Mouse (Mus musculus) embryo, embryonic 11.5 days (tissue): ENCODE results near the gene Acvr2b.

ENCODE experiments used
- DNase-seq: peaks from one replicate; pipeline ENCODE4 v3.0.0-alpha.2; 2012; ENCODE audit warnings: low read depth, low spot score

Acvr2b gene

GRCm38 (mm10) chr9:119473011-119473410 lies 71.1 kb downstream of the Acvr2b start:
- DNase-seq = no peak

DNA sequence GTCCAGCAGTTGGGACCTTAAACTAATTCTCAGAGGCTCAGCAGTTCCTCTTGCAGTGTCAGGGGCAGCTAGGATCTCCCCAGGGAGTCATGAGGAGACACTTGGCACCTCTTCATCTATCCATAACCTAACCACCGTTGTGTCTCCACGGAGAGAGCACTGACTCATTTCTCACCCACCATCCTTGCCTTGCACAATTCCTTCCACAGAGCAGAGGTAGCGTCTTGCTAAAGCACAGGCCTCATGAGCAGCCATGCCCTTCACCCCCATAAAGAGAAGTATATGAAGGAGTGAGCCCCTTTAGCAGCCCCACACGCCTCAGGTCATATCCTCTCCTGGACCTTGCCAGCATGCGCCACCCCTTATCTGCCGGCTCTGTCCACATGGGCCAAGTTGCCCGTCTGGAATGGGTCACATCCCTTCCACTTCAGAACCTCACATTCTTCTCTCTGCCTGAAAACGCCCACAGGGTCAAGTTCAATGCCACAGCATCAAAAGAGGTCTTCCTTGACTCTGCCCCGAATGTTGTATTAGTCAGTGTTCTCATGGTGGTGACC lies 71.8 kb downstream of the Acvr2b start:
- DNase-seq = no peak

DNA sequence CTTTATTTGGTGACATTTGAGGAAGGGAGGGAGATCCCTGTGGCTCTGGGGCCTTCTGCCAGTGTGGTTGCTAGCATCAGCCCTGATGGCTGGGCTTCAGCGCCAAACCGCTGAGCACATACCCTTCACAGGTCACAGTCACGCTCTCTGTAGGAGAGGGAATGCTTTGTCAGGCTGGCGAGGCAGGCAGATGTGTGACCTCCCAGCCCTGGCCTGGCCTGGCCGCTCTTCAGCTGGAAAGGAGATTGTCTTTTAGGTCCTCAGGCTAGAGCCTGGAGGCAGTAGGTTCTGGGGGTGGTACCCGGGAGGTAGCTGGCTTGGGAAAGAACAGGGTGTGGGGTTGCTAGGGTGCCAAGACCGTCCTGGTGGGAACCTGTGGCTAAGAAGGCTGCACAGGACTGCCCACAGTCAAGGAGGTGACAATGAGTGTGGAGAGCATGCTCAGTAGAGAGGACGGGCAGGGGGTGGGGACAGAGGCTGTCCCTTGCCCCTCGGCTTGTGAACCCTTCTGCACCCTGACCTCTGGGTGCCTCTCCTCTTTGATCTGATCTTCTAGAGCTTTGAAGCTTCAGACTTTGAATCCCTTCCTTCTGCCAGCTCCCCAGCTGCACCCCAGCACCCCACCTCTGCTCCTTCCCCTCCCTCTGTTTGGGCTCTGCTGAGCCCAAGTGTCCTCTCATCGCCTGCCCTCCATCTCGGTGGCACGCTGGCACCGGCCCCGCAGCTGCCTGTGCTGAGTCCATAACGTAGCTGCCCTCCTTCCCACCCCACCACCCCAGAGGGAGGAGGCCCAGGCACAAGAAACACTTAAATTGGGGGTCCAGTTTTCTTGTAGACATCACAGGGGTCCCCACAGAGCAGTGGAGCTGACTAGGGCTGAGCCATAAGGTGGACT lies 73.0 kb downstream of the Acvr2b start:
- DNase-seq = no peak

DNA sequence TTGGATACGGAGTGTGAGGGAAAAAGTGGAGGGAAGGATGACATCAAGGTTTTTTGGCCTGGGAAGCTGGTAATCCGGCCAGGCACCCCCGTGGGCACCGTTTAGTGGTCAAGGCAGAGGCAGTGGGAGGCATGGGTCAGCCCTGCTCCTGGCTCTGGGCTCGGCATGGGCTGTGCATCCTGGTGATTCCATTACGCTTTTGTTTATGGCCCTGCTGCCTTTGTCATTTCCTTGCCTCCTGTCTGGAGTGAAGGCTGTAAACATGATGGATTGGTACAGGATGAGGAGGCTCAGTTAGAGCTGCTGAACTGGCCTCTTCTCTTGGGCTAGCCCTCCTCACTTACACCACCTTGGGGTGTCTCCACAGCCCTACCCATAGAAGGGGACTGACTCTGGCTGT lies 75.8 kb downstream of the Acvr2b start:
- no peak for DNase-seq

GRCm38 (mm10) chr9:119478345-119478744 lies 76.4 kb downstream of the Acvr2b start:
- no peak for DNase-seq

- DNase-seq = no peak
Measured at GRCm38 (mm10) chr9:119479297-119479696, 77.4 kb downstream of the Acvr2b start.

DNA sequence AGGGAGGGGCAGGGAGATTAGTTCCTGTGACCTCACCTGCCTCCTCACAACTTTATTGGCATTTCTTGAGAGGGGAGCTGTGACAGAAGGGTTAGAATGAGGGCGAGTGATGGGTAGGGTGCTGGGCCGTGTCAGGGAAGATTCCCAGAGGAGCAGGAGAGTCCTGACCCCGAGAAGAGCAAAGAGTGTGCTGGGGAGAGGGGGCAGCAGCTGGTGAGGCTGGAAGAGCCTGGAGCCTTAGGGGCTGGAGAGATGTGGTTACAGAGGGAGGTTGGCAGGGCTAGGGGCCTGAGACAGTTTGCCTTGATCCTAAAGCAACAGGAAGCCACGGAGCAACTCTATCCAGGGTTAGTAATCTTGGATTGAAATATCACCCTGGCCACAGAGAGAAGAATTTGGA lies 79.7 kb downstream of the Acvr2b start:
- no peak for DNase-seq

DNA sequence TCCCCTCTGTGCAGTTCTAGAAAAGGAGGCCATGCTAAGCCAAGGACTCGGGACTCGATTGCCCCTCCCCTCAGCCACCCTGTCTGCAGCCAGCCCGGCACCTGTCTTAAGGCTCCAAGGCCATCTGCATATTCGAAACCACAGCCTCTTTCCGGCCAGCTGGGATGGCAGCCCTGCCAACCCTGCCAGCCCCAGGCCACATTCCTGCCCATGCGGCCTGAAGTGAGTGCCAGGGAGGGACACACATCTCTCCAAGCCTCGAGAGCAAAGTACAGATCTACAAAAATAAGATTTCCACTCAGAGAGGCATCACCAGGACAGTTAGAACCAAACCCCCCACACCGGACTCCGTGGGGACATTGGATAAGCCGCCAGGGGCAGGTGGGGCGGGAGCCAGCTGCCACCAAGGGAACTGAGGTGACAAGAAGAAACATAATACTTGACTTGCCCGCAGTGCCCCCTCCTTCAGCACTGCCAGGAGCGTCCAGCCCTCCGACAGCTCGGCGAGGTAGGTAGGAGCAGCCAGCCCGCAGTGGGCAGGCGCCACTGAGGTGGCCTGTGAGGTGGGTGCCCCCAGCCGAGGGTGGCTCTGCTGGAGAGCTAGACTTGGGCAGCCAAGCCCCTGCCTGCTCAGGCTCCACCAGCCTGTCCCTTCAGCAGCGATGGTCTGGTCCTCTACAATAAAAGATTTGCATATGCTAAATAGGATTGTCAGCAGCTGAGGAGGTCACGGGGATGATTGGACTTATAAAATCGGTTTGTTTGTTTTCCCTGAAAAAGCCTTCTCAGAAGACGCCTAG lies 81.8 kb downstream of the Acvr2b start:
- DNase-seq = no peak

- no peak for DNase-seq
Measured at GRCm38 (mm10) chr9:119484420-119484819, 82.5 kb downstream of the Acvr2b start.
